Mouse (Mus musculus) CH12.LX (cell line): ENCODE measurements around the gene Noxo1. TPM values are rescaled to one million over a fixed set of nuclear protein-coding genes. Genes with fewer than 3 reads are reported as not detected.
A peak's percentile ranks its signal among the peaks of the same experiment; 100 is the strongest.

Source experiments
- DNase-seq: peaks from one replicate; pipeline ENCODE4 v3.0.0-alpha.2; 2013; ENCODE audit errors: extremely low read depth
- H3K27ac ChIP-seq: 2 replicates; pipeline ENCODE4 v1.5.1; 2012; ENCODE audit warnings: low read depth, mild to moderate bottlenecking, control low read depth, moderate library complexity; ENCODE audit not compliant: insufficient read depth
- H3K27me3 ChIP-seq: replicated peaks from 2 replicates; pipeline ENCODE3; 2012; ENCODE audit warnings: inconsistent platforms
- H3K36me3 ChIP-seq, 2 experiments: replicated peaks in 1 of 2; 2 replicates each; pipeline versions ENCODE3 to v1.6.1; 2012; ENCODE audit warnings: inconsistent platforms in 1 of 2, low read length in 1 of 2, mild to moderate bottlenecking in 1 of 2, mixed read lengths in 1 of 2, moderate library complexity in 1 of 2; ENCODE audit not compliant: control insufficient read depth in 1 of 2, insufficient read depth in 1 of 2
- H3K4me1 ChIP-seq, 2 experiments: 2 replicates each; pipeline ENCODE4 v1.6.1; 2012; ENCODE audit warnings: inconsistent platforms in 1 of 2, moderate library complexity in 1 of 2; ENCODE audit not compliant: insufficient read depth in 2 of 2, control insufficient read depth in 1 of 2
- H3K4me2 ChIP-seq: 2 replicates; pipeline ENCODE4 v1.6.1; 2012; ENCODE audit warnings: low read depth, mild to moderate bottlenecking, control low read depth; ENCODE audit not compliant: poor library complexity, insufficient read depth, severe bottlenecking
- H3K4me3 ChIP-seq, 3 experiments: fragments of 150-350 bp in 1 of 3; sonication (generic) in 1 of 3; replicated peaks in 1 of 3; 2 replicates each; pipeline versions ENCODE3 to v1.5.1; 2011 to 2012; ENCODE audit warnings: low read depth in 2 of 3, low read length in 2 of 3, mild to moderate bottlenecking in 2 of 3, moderate library complexity in 2 of 3, control low read depth in 1 of 3, improper control_type of control experiment in 1 of 3, inconsistent platforms in 1 of 3, mixed read lengths in 1 of 3; ENCODE audit not compliant: poor library complexity in 1 of 3
- H3K79me2 ChIP-seq: replicated peaks from 2 replicates; pipeline ENCODE4 v1.6.1; 2012; ENCODE audit warnings: mild to moderate bottlenecking, moderate library complexity; ENCODE audit not compliant: control insufficient read depth, poor library complexity, insufficient read depth, severe bottlenecking; ENCODE audit errors: extremely low read depth
- H3K9ac ChIP-seq: 2 replicates; pipeline ENCODE4 v1.6.1; 2012; ENCODE audit warnings: low read depth, mild to moderate bottlenecking, control low read depth, moderate library complexity; ENCODE audit not compliant: insufficient read depth
- H3K9me3 ChIP-seq: replicated peaks from 2 replicates; pipeline ENCODE3; 2012; ENCODE audit warnings: low read length, inconsistent platforms, mixed read lengths
- BHLHE40 ChIP-seq: IDR thresholded peaks from 2 replicates; pipeline ENCODE4 v1.6.1; 2011; ENCODE audit warnings: mild to moderate bottlenecking, low read depth, low read length, improper control_type of control experiment
- CHD1 ChIP-seq: IDR thresholded peaks from 2 replicates; pipeline ENCODE4 v1.6.1; 2012; ENCODE audit warnings: low read depth, low read length, improper control_type of control experiment, inconsistent platforms
- E2F4 ChIP-seq: IDR thresholded peaks from 2 replicates; pipeline ENCODE4 v1.6.1; 2011; ENCODE audit warnings: low read depth, low read length, improper control_type of control experiment; ENCODE audit not compliant: insufficient replicate concordance
- ELF1 ChIP-seq: IDR thresholded peaks from 2 replicates; pipeline ENCODE4 v1.6.1; 2014; ENCODE audit warnings: low read depth, mild to moderate bottlenecking, inconsistent platforms, low read length, improper control_type of control experiment
- EP300 ChIP-seq: IDR thresholded peaks from 2 replicates; pipeline ENCODE4 v1.6.1; 2011; ENCODE audit warnings: low read length, improper control_type of control experiment
- ETS1 ChIP-seq: conservative IDR thresholded peaks from 2 replicates; pipeline ENCODE4 v1.6.1; 2012; ENCODE audit warnings: low read depth, mild to moderate bottlenecking, inconsistent platforms, low read length, improper control_type of control experiment, moderate library complexity
- GABPA ChIP-seq: IDR thresholded peaks from 2 replicates; pipeline ENCODE4 v1.6.1; 2012; ENCODE audit warnings: low read depth, low read length, improper control_type of control experiment, inconsistent platforms; ENCODE audit not compliant: insufficient replicate concordance
- IRF4 ChIP-seq: IDR thresholded peaks from 2 replicates; pipeline ENCODE4 v1.6.1; 2014; ENCODE audit warnings: low read depth, mild to moderate bottlenecking, inconsistent platforms, low read length, improper control_type of control experiment
- JUN ChIP-seq: IDR thresholded peaks from 2 replicates; pipeline ENCODE4 v1.6.1; 2011; ENCODE audit warnings: low read depth, mild to moderate bottlenecking, low read length, improper control_type of control experiment, moderate library complexity; ENCODE audit not compliant: insufficient read depth
- JUND ChIP-seq: conservative IDR thresholded peaks from 2 replicates; pipeline ENCODE4 v1.6.1; 2011; ENCODE audit warnings: low read depth, low read length, improper control_type of control experiment
- KAT2A ChIP-seq: IDR thresholded peaks from 2 replicates; pipeline ENCODE4 v1.6.1; 2012; ENCODE audit warnings: low read length, improper control_type of control experiment, inconsistent platforms; ENCODE audit not compliant: insufficient replicate concordance
- MAFK ChIP-seq: IDR thresholded peaks from 2 replicates; pipeline ENCODE4 v1.6.1; 2011; ENCODE audit warnings: low read length, improper control_type of control experiment; ENCODE audit not compliant: insufficient replicate concordance
- MAX ChIP-seq: IDR thresholded peaks from 2 replicates; pipeline ENCODE4 v1.6.1; 2011; ENCODE audit warnings: low read length, improper control_type of control experiment
- MAZ ChIP-seq: IDR thresholded peaks from 2 replicates; pipeline ENCODE4 v1.6.1; 2012; ENCODE audit warnings: low read depth, mild to moderate bottlenecking, inconsistent platforms, low read length, improper control_type of control experiment, moderate library complexity
- MEF2A ChIP-seq: IDR thresholded peaks from 2 replicates; pipeline ENCODE4 v1.6.1; 2014; ENCODE audit warnings: low read depth, mild to moderate bottlenecking, inconsistent platforms, low read length, improper control_type of control experiment, borderline replicate concordance
- MYC ChIP-seq: IDR thresholded peaks from 2 replicates; pipeline ENCODE4 v1.6.1; 2011; ENCODE audit warnings: low read depth, mild to moderate bottlenecking, improper control_type of control experiment, low read length
- NELFE ChIP-seq: IDR thresholded peaks from 2 replicates; pipeline ENCODE4 v1.6.1; 2011; ENCODE audit warnings: low read depth, low read length, improper control_type of control experiment
- NRF1 ChIP-seq: IDR thresholded peaks from 2 replicates; pipeline ENCODE4 v1.6.1; 2014; ENCODE audit warnings: low read depth, mild to moderate bottlenecking, inconsistent platforms, low read length, improper control_type of control experiment, moderate library complexity
- PAX5 ChIP-seq: IDR thresholded peaks from 2 replicates; pipeline ENCODE4 v1.6.1; 2012; ENCODE audit warnings: low read length, inconsistent platforms, mixed read lengths
- POLR2A ChIP-seq: IDR thresholded peaks from 2 replicates; pipeline ENCODE4 v1.6.1; 2011; ENCODE audit warnings: low read depth, mild to moderate bottlenecking, improper control_type of control experiment, low read length
- POLR2AphosphoS2 ChIP-seq: IDR thresholded peaks from 2 replicates; pipeline ENCODE4 v1.6.1; 2011; ENCODE audit warnings: low read depth, low read length, improper control_type of control experiment
- RAD21 ChIP-seq: IDR thresholded peaks from 2 replicates; pipeline ENCODE4 v1.6.1; 2011; ENCODE audit warnings: low read depth, mild to moderate bottlenecking, low read length, improper control_type of control experiment, moderate library complexity
- RCOR1 ChIP-seq: conservative IDR thresholded peaks from 2 replicates; pipeline ENCODE4 v1.6.1; 2012; ENCODE audit warnings: low read depth, mild to moderate bottlenecking, inconsistent platforms, low read length, improper control_type of control experiment
- SIN3A ChIP-seq: IDR thresholded peaks from 2 replicates; pipeline ENCODE4 v1.6.1; 2012; ENCODE audit warnings: low read length, improper control_type of control experiment, inconsistent platforms
- SMC3 ChIP-seq: IDR thresholded peaks from 2 replicates; pipeline ENCODE4 v1.6.1; 2011; ENCODE audit warnings: low read depth, low read length, improper control_type of control experiment
- TBP ChIP-seq: conservative IDR thresholded peaks from 2 replicates; pipeline ENCODE4 v1.6.1; 2011; ENCODE audit warnings: low read depth, low read length, improper control_type of control experiment
- UBTF ChIP-seq: IDR thresholded peaks from 2 replicates; pipeline ENCODE4 v1.6.1; 2012; ENCODE audit warnings: low read depth, mild to moderate bottlenecking, inconsistent platforms, low read length, improper control_type of control experiment, moderate library complexity
- USF1 ChIP-seq: IDR thresholded peaks from 2 replicates; pipeline ENCODE4 v1.6.1; 2014; ENCODE audit warnings: low read depth, mild to moderate bottlenecking, inconsistent platforms, low read length, improper control_type of control experiment
- ZC3H11A ChIP-seq: IDR thresholded peaks from 2 replicates; pipeline ENCODE4 v1.6.1; 2012; ENCODE audit warnings: low read depth, mild to moderate bottlenecking, inconsistent platforms, low read length, improper control_type of control experiment
- ZMIZ1 ChIP-seq: IDR thresholded peaks from 2 replicates; pipeline ENCODE4 v1.6.1; 2012; ENCODE audit warnings: low read depth, mild to moderate bottlenecking, inconsistent platforms, low read length, improper control_type of control experiment
- dilution Hi-C: fragments of 300-500 bp; cut with MboI; formaldehyde crosslinking; loops from 2 replicates; pipeline ENCODE4 v1.14.3; 2020; ENCODE audit warnings: low sequenced_read_pairs; ENCODE audit not compliant: extremely low pct_unique_long_range_greater_than_20kb, extremely low pct_ligation_motif_present
- in situ Hi-C: fragments of 300-500 bp; cut with MboI; formaldehyde crosslinking; loops from 3 replicates; pipeline ENCODE4 v1.14.3; 2019; ENCODE audit warnings: low sequenced_read_pairs, low pct_ligation_motif_present, low pct_unique_long_range_greater_than_20kb, mixed read lengths
- polyA plus RNA-seq: library from polyadenylated mRNA; unstranded; fragments of >175 nt; gene quantifications from 2 replicates; pipeline ENCODE4 v1.2.1, GENCODE M21; 2012; ENCODE audit warnings: low read depth; ENCODE audit not compliant: insufficient read length
- total RNA-seq, 2 experiments: library from RNA; depleted of rRNA; stranded (reverse); fragments of 300-350 nt in 1 of 2; fragments of >200 nt in 1 of 2; gene quantifications; 2 replicates each; pipeline ENCODE4 v1.2.3; 2012 to 2014

The Noxo1 gene
- total and polyA plus RNA-seq, 3 experiments, result 0.47 to 2.5 (median 0.89) TPM

DNA sequence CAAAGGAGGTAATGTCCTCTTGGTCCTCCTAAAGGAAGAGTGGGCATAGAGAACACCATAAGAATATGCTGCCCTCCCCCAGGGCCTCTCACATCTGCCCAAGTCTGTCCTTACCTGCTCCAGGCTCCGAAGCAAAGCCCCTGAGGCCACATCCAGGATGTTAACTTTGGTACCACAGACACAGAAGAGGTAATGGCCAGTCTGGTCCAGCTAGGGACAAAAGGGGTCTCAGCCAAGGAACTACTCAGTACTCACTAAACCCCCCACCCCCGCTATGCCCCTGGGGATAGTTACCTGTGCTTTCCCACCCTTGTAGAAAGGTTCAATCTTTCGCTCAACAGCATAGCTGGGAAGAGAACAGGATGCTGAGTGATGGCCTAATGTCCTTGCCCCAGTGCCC lies 9.8 kb downstream of the Noxo1 start:
- peaks cover 14% of the 10 kb centered on the region for H3K79me2 ChIP-seq
- TF ChIP-seq POLR2A (no peak), MAFK (no peak), ZMIZ1 (no peak), MAZ (no peak), RAD21 (no peak), JUN (no peak), EP300 (no peak), USF1 (no peak)
- no peaks in the 10 kb centered on the region for H3K27me3 ChIP-seq
- H3K27ac ChIP-seq, result no peak overlapping the region
- dilution Hi-C loops (no loop called here), in situ Hi-C loops (no loop called here)
- DNase-seq, result no peak
- H3K4me3 ChIP-seq, result no peak overlapping the region
- H3K9me3 ChIP-seq, result no peaks in the 10 kb centered on the region
- H3K4me2 ChIP-seq, result no peak overlapping the region
- peaks cover 41 to 47% of the 10 kb centered on the region in 2 experiments for H3K36me3 ChIP-seq
- peaks cover 7 to 21% of the 10 kb centered on the region in 2 experiments; a peak in 3 of 4 replicates for H3K4me1 ChIP-seq
- H3K9ac ChIP-seq, result no peak overlapping the region

DNA sequence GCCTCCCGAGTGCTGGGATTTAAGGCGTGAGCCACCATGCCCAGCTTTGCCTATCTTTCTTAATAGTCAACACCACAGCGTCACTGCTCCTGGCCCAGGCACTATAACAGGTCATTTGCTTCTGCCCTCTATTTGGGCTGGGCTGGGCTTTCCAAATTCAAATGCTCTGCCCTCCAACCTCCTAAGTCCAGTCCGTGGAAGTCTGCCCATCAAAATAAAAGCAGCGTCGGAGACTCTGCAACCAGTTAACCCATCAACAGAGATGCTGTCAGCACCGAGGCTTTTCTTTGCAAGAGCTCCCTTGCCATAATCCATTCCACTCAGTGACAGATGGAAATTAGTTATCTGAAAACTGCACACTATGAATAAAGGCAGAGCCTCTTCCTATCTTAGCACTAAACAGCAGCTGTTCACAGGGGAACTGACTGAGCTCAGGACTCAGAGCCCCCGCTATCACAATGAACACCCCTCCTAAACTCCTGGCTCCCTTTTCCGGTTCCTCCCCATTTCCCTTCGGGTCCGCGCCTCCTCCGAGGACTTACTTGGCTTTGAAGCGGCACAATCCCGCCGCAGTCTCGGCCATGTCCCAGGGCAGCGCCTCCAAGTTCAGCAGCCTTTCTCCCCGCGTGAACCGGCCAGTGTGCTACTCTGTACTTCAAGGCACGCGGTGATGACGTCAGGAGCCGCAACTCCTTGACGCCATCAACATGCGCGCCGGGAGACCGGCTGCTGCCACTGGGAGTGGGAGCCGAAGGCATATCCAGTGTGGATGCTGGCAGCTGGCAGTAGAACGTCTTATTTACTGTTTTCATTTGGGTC lies 11.2 kb downstream of the Noxo1 start, which contains the start of gene Tbl3:
Tbl3 (minus strand) TSS at position 679 of the 819 bp plus-strand sequence.
- DNase-seq, result peak; percentile 93
- dilution Hi-C loops, result no loop called here
- TF ChIP-seq SMC3 (no peak), UBTF (no peak), MAFK (no peak), NRF1 (no peak), E2F4 (no peak), CHD1 (no peak), PAX5 (no peak), JUND (0 out of 2 replicates have a peak, but pooled peaks have one; percentile 33), ETS1 (no peak; the same call in 1 of the 2 replicates), GABPA (peak; percentile 58; the same call in 1 of the 2 replicates), POLR2A (peak; percentile 92), BHLHE40 (peak; percentile 50; the same call in 1 of the 2 replicates), MAX (peak; percentile 91), TBP (peak; percentile 73; the same call in 1 of the 2 replicates), NELFE (peak; percentile 89), MEF2A (peak; percentile 63; the same call in 1 of the 2 replicates), IRF4 (peak; percentile 69; the same call in 1 of the 2 replicates), RAD21 (no peak), EP300 (no peak), MYC (peak; percentile 90), ELF1 (peak; percentile 66; the same call in 1 of the 2 replicates), SIN3A (peak; percentile 99), POLR2AphosphoS2 (peak; percentile 78; the same call in 1 of the 2 replicates), KAT2A (peak; percentile 68; the same call in 1 of the 2 replicates), ZC3H11A (no peak), RCOR1 (no peak)

More for the DNA sequence above, 11.2 kb downstream of the Noxo1 start, which contains the start of gene Tbl3:
- peak within 1 kb of the TSS; percentile 52 for H3K27ac ChIP-seq
- H3K27me3 ChIP-seq, result no peaks in the 10 kb centered on the region
- H3K4me3 ChIP-seq, result peak within 1 kb of the TSS; percentile 83 to 96 (median 94)
- peaks cover 27 to 33% of the 10 kb centered on the region in 2 experiments for H3K36me3 ChIP-seq
- H3K9me3 ChIP-seq, result no peaks in the 10 kb centered on the region
- in situ Hi-C loops, result no loop called here
- peaks cover 7 to 21% of the 10 kb centered on the region in 2 experiments; a peak in 3 of 4 replicates for H3K4me1 ChIP-seq
- H3K79me2 ChIP-seq, result peaks cover 14% of the 10 kb centered on the region
- H3K4me2 ChIP-seq, result peak within 1 kb of the TSS; percentile 68
- peak within 1 kb of the TSS; percentile 86 for H3K9ac ChIP-seq
